Mouse (Mus musculus): ENCODE data around the gene Lnx2.

Lnx2 gene

GRCm38 (mm10) chr5:147054328-147054727 is 22.1 kb downstream of the Lnx2 start:
- ATAC-seq (ENCODE audit: insufficient number of reproducible peaks, low FRiP score, low TSS enrichment) = no peak

GRCm38 (mm10) chr5:147053481-147053880 is 22.9 kb downstream of the Lnx2 start:
- no peak for ATAC-seq (ENCODE audit: insufficient number of reproducible peaks, low FRiP score, low TSS enrichment)

DNA sequence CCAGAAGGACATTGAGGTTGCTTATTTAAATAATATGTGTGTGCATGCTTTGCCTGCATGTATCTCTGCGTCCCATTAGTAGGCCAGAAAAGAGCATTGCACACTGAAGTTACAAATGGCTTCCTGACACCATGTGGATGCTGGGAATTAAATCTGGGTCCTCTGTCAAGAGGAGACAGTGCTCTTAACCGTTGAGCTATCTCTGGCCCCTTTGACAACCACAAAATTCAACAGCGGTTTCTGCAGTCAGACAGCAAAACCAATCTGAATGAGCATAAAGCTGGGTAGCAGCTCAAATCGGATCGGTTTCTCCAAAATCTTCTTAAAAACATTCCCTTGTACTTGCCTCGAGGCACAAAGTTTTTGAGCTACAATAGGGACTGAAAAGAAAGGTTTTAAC is 23.3 kb downstream of the Lnx2 start:
- ATAC-seq (ENCODE audit: insufficient number of reproducible peaks, low FRiP score, low TSS enrichment) = no peak

GRCm38 (mm10) chr5:147052309-147052558 is 24.2 kb downstream of the Lnx2 start:
- ATAC-seq (ENCODE audit: insufficient number of reproducible peaks, low FRiP score, low TSS enrichment) = no peak

DNA sequence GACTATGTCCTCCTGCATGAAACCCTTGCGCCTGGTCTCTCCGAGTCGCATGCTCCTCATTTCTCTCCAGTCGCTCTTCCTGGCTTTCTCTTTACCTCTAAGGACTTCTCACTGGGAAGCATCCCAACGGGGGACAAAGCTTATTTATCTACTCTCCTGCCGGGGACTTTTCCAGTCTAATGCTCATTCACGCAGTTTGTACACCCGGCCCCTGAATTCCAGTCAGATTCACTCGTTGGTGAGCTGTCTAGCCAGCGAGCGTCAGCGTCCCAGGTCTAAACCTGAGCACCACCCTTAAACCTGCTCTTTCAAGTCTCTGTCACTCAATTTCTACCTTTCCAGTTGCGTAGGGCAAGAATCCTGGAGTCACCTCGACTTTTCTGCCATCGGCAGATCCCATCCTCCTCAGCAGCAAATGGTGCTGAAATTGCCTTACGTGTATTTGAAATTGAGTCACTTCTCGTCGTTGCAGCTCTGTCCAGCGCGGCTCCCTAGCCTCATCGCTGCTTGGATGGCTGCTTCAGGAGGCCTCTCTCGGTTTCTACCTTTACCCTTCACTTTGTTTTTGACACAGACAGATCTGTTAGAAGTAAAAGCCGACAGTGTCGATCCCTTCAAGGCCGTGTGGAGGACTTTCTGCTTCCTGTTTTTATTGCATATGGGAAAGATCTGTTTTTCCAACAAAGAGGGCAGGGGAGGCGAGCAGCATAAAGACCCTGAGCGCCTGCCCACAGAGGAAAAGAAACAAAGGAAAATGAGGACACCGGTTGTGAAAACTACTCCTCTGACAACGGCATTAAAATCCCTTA is 24.7 kb downstream of the Lnx2 start:
- 0 out of 2 replicates have a peak, but pooled peaks have one; percentile 46 for ATAC-seq (ENCODE audit: insufficient number of reproducible peaks, low FRiP score, low TSS enrichment)

- ATAC-seq (ENCODE audit: insufficient number of reproducible peaks, low FRiP score, low TSS enrichment) = no peak
Observed at GRCm38 (mm10) chr5:147050816-147051499, 25.4 kb downstream of the Lnx2 start.

DNA sequence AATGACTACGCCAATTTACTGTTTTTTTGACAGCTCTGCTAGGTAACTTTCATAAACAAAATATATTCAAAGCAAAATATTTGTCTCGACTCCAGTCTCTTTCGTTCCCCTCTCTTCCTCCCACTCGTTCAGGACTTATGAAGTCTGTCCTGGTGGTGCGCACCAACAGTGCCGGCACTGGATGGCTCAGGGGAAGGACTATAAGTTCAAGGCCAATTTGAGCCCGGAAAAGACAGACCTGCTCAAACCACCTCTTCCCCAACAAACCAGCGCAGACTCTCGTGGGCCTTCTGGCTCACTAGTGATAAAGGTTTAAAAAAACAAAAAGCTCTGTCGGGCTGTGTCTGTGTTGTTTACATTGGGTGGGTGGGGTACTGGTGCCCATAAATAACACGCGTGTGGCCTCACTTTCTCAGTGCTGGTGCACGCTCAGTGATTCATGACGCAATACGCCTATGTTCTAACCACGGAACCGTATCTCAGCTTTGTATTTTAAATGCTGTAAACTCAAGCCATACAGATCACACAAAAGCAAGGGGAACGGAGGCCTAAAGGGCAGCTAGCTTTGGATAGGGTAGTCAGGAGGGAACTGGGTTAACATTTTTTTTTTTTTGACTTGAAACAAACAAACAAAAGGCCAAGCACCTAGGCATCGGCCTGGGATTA is 26.7 kb downstream of the Lnx2 start:
- no peak for ATAC-seq (ENCODE audit: insufficient number of reproducible peaks, low FRiP score, low TSS enrichment)

- 0 out of 2 replicates have a peak, but pooled peaks have one; percentile 18 for ATAC-seq (ENCODE audit: insufficient number of reproducible peaks, low FRiP score, low TSS enrichment)
Observed at GRCm38 (mm10) chr5:147045929-147046328, 30.5 kb downstream of the Lnx2 start.

DNA sequence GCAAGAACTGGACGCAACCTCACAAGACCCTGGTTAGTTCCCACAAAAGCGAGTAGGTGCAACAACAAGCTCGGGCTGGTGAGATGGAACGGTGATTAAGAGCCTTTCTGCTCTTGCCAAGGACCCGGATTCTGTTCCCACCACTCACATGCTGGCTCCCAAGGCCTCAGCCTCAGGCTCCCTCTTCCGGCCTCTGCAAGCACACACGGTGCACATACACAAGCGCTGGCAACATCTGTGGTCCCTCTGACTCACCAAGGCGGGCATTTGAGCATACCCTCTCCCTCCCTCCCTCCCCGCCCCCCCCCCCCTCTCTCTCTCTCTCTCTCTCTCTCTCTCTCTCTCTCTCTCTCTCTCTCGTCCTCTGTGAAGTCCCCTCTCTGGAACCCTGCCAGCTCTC is 31.1 kb downstream of the Lnx2 start:
- no peak for ATAC-seq (ENCODE audit: insufficient number of reproducible peaks, low FRiP score, low TSS enrichment)

- no peak for ATAC-seq (ENCODE audit: insufficient number of reproducible peaks, low FRiP score, low TSS enrichment)
Observed at GRCm38 (mm10) chr5:147043240-147043844, 33.0 kb downstream of the Lnx2 start.

DNA sequence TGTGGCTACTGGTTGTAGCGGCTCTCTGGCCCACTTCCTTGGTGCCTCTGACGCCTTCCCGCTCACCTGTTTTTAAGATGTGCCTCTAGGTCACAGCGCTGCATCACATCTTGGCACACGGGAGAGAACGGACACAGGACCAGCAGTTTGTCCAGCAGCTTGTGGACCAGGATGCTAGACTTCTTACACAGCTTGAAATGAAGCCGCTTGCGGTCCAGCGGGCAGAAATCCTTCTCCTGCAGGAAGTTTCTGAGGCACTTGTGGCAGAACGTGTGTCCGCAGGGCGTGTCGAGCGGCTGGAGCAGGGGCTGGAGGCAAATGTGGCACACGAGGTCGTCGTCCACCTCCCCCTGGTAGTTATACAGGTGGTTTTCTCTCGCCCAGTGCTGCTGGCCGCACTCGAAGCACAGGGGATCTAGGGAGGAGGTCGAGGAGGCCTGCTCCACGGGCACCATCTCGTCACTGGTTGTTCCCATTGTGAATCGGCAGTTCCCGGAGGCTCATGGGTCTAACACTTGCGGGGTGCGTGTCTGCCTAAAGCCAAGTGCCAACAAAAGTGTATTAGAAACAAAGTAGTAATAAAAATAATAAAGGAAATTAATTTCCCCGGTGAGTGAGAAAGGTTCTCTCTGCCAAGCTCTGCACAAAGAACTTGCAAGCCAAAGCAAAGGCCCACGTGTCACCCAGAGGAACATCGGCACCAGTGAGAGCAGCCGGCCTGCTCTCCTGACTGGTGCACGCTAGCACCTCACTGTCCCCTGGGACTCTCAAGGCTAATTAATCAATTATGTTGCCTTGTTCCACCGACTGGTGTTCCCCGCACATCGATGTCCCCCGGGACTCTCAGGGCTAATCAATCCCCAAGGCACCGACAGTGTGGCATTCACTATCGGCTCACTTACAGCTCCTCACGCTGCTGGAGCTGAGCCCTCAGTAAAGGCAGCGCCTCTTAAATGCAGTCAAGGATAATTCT is 34.1 kb downstream of the Lnx2 start:
- no peak for ATAC-seq (ENCODE audit: insufficient number of reproducible peaks, low FRiP score, low TSS enrichment)

DNA sequence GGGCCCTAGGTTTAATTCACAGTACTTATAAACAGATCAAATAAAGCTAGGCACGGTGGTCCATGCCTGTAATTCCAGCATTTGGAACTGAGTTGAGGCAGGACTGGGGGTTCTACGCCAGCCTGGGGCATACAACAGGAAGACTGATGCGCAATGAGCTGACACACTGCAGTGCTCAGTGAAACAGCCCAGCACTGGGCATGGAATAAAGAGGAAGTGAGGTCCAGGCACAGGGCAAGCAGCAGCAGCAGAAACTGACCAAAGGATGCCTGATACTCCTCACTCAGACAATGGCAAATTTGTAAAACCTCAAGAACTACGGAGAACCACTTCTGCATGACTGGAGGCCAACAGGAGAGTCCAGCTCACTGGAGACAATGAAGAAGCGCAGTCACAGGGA is 37.0 kb downstream of the Lnx2 start:
- no peak for ATAC-seq (ENCODE audit: insufficient number of reproducible peaks, low FRiP score, low TSS enrichment)

- no peak for ATAC-seq (ENCODE audit: insufficient number of reproducible peaks, low FRiP score, low TSS enrichment)
Observed at GRCm38 (mm10) chr5:147037601-147038000, 38.8 kb downstream of the Lnx2 start.

DNA sequence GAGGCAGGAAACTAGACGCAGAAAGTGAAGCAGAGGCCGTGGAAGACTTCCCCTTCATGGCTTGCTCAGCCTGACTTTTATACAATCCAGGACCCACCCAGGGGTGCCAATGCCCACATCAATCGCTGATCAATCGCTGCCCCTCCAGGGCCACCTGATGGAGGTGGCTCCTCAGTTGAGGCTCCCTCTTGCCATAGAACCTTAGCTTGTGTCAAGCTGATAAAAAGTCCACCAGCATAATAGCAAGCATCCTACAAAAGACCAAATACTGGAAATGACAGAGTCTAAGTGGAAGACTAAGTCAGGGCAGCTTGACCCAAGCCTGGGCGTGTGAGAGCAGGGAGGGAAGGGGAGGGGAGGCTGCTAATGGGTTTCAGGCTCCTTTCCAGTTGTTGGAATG is 39.7 kb downstream of the Lnx2 start:
- ATAC-seq (ENCODE audit: insufficient number of reproducible peaks, low FRiP score, low TSS enrichment) = no peak

DNA sequence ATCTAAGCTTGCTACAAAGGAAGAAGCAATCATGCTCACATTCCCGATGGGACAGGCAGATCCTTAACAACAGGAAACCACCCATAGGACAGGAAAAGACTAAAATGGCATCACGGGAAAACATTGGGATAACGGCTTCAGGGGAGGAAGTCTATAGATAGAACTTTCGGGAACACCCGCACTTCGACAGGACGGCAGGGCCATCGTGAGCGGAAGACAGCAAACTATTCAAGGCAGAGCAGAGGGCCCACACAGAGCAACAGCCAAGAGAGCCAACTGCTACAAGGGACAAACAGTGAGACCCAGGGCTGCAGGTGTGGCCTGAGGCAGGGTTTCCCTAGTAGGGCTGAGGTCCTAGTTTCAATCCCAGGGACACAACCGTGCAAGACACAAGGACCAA is 40.4 kb downstream of the Lnx2 start:
- no peak for ATAC-seq (ENCODE audit: insufficient number of reproducible peaks, low FRiP score, low TSS enrichment)

DNA sequence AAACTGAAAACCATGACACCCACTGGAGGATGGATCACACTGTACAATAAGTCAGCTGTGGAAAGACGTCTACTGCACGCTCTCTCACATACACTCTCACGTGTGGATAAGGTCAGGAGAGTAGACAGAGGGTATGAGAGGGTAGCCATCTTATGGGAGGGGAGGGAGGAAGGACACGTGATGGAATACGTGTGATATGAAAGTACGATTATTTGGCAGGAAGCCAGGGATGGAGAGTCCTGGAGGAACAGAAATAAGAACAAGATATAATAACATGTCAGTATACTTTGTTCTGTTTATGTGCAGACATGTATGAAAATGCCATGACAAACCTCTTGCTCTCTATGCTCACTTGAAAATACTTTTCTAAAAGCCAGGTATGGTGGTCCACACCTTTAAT is 41.1 kb downstream of the Lnx2 start:
- no peak for ATAC-seq (ENCODE audit: insufficient number of reproducible peaks, low FRiP score, low TSS enrichment)

- ATAC-seq (ENCODE audit: insufficient number of reproducible peaks, low FRiP score, low TSS enrichment) = no peak
Observed at GRCm38 (mm10) chr5:147034283-147034682, 42.1 kb downstream of the Lnx2 start.

DNA sequence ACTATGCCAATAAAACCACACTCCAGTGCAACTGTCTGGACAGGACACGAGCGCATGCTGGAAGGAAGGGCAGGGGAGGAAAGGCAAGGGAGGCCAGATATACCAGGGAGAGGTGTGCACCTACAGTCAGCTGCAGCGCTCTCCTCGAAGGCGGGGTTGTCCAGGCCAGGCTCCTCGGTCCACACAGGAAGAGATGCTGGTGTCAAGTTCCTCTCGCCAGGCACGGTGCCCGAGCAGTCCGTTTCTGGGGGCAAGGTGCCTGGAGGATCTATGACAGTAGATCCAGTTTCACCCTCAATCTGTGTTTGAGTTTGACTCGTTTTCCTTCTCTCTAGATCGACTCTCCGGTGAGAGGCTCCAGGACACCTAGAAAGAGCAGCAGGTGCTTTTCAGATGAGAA is 43.2 kb downstream of the Lnx2 start:
- ATAC-seq (ENCODE audit: insufficient number of reproducible peaks, low FRiP score, low TSS enrichment) = no peak

GRCm38 (mm10) chr5:147031281-147031680 is 45.1 kb downstream of the Lnx2 start:
- no peak for ATAC-seq (ENCODE audit: insufficient number of reproducible peaks, low FRiP score, low TSS enrichment)

All from cerebellum, adult (tissue).